13 mouse cellular contexts compared by ENCODE assay signal in the genomic region with DNA sequence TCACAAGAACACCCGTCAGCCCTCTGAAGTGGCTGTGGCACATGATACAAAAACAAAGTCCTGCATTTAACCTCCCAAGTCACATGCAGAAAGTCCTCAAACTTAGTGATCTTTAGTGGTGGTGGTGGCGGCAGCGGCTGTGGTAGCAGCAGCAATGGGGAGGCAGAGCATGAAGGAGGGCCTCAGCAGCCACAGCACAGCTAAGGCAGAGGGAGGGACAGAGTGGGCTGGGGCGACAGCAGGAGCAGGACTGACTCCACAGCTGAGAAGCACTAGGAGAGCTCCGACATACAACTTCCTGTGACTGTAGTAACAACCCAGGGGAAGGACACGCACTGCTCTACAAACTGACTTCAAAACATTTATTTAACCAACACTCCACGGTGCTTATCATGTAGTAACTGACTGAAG. TPM values are rescaled to one million over a fixed set of nuclear protein-coding genes. Genes with fewer than 3 reads are reported as not detected.
DNase-seq lines count a peak whose midpoint lies in the region; ATAC-seq lines count a peak whose summit lies in the region.
"Had no signal": no experiment of that assay in that cellular context is flagged by ENCODE, and none has a peak within 500 bp of the region (broad histone marks: within the 10 kb centered on the region; RNA-seq: fewer than 3 reads in every experiment).

No protein-coding gene starts in this region.

- H3K4me1 ChIP-seq in liver, embryonic 12.5 days = peaks cover 75% of the 10 kb centered on the region
- H3K4me1 ChIP-seq in liver, embryonic 13.5 days (replicated peaks) = peaks cover 81% of the 10 kb centered on the region

- ATAC-seq in liver, embryonic 12.5 days = no peak
- ATAC-seq in liver, embryonic 13.5 days (ENCODE audit: low read depth) = no peak

- H3K4me3 ChIP-seq in liver, embryonic 12.5 days = no peak overlapping the region
- no peak overlapping the region for H3K4me3 ChIP-seq in liver, embryonic 13.5 days (replicated peaks)
- H3K4me3 ChIP-seq: embryonic facial prominence, embryonic 13.5 days; lung, embryonic 15.5 days had no signal

- H3K36me3 ChIP-seq in liver, embryonic 12.5 days = peaks cover 13% of the 10 kb centered on the region
- H3K36me3 ChIP-seq in liver, embryonic 13.5 days = peaks cover 10% of the 10 kb centered on the region
- H3K36me3 ChIP-seq: embryonic facial prominence, embryonic 13.5 days; lung, embryonic 15.5 days had no signal

- no peak for DNase-seq in liver
- peak; percentile 87 for DNase-seq in T-cell, adult 2 months (ENCODE audit: low spot score)
- DNase-seq in liver, embryonic 13.5 days = no peak
- peak; percentile 73 for DNase-seq in thymus, postnatal 14 days
- DNase-seq in cerebellum, adult 9-10 months = no peak
- DNase-seq in right cerebral cortex, postnatal 36 days (ENCODE audit: low spot score in 2 of 2) = no peak
- DNase-seq: adrenal gland, postnatal 25 days; cerebellum, postnatal 10 days; retina, postnatal 1 day had no signal

- H3K9ac ChIP-seq in liver, embryonic 12.5 days = peak overlapping the region; percentile 37; the same call in 1 of the 2 replicates
- peak overlapping the region; percentile 44; the same call in 1 of the 2 replicates for H3K9ac ChIP-seq in liver, embryonic 13.5 days
- H3K9ac ChIP-seq: embryonic facial prominence, embryonic 13.5 days; hindbrain, embryonic 14.5 days; lung, embryonic 15.5 days had no signal

- H3K9me3 ChIP-seq in liver, embryonic 12.5 days (replicated peaks) = no peaks in the 10 kb centered on the region
- H3K9me3 ChIP-seq in liver, embryonic 13.5 days (replicated peaks) = no peaks in the 10 kb centered on the region
- H3K9me3 ChIP-seq: embryonic facial prominence, embryonic 13.5 days; lung, embryonic 15.5 days had no signal

- no peaks in the 10 kb centered on the region for H3K27me3 ChIP-seq in liver, embryonic 12.5 days (replicated peaks)
- H3K27me3 ChIP-seq in liver, embryonic 13.5 days = no peaks in the 10 kb centered on the region
- H3K27me3 ChIP-seq: embryonic facial prominence, embryonic 13.5 days; lung, embryonic 15.5 days had no signal

- H3K27ac ChIP-seq in liver, embryonic 12.5 days = peak overlapping the region; percentile 64
- H3K27ac ChIP-seq in liver, embryonic 13.5 days = peak overlapping the region; percentile 15
- H3K27ac ChIP-seq: embryonic facial prominence, embryonic 13.5 days; hindbrain, embryonic 14.5 days; lung, embryonic 15.5 days had no signal

- 50% methylated on average over 7 of the region's 7 CpGs for WGBS in liver, embryonic 12.5 days (ENCODE audit: insufficient replicate concordance)
- 47% methylated on average over 7 of the region's 7 CpGs for WGBS in liver, embryonic 13.5 days (ENCODE audit: insufficient replicate concordance)

- H3K4me2 ChIP-seq in liver, embryonic 12.5 days = peak overlapping the region; percentile 19
- H3K4me2 ChIP-seq in liver, embryonic 13.5 days = no peak overlapping the region
- H3K4me2 ChIP-seq: embryonic facial prominence, embryonic 13.5 days; hindbrain, embryonic 14.5 days; lung, embryonic 15.5 days had no signal

RNA-seq across cellular contexts. Expression of a gene that starts 29.9 kb away (rescaled TPM):
- 11.3 and 13.3 TPM in 2 replicates for polyA plus RNA-seq in liver, embryonic 12.5 days (2016; fragmentation: Nextera tagmentation; extraction: Ambion mirVana)
- polyA plus RNA-seq in liver, embryonic 13.5 days (2015; fragmentation: Nextera tagmentation; extraction: Ambion mirVana) = 8.1 and 11.7 TPM in 2 replicates

RNA-seq across cellular contexts. Expression of a gene that starts 54.8 kb away (rescaled TPM):
- polyA plus RNA-seq in liver, embryonic 12.5 days (2016; fragmentation: Nextera tagmentation; extraction: Ambion mirVana) = 249 and 252 TPM in 2 replicates
- polyA plus RNA-seq in liver, embryonic 13.5 days (2015; fragmentation: Nextera tagmentation; extraction: Ambion mirVana) = 220 and 240 TPM in 2 replicates

Comparison
In these comparisons a context has a peak if more than half of its experiments do, and no peak if none do; other contexts are left out.
1. DNase-seq: peak in T-cell, adult 2 months (single experiment) and thymus, postnatal 14 days (single experiment); none in liver (single experiment), liver, embryonic 13.5 days (single experiment), cerebellum, adult 9-10 months (single experiment) and right cerebral cortex, postnatal 36 days (0 of 2).